Mouse (Mus musculus): ENCODE measurements around the gene Psmd14.
A peak's percentile ranks its signal among the peaks of the same experiment; 100 is the strongest.

Gene Psmd14

DNA sequence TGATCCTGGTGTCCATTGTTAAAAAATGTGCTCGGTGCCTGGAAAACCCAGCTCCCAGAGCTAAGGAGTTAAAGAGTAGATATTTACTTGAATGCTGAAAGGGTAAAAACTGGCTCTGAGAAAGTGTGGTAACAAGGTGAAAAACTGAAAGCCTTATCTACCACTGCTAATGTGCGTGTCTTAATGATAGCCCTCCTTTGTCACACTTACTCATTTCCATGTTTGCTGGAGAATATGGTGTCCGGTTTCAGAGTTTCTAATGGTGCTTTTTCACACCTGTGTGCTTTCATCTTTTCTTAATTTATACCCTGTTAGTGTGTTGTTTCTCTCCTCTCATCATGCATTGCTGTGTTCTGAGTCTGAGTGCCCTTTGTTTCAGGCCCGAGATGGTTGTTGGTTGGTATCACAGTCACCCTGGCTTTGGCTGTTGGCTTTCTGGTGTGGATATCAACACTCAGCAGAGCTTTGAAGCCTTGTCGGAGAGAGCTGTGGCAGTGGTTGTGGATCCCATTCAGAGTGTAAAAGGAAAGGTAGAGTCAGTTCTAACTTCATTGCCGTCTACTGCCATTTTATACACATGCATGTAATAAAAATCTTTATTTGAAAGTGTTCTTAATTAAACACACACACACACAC, 53.1 kb downstream of the Psmd14 start:
- no peak for DNase-seq

- DNase-seq = no peak
These were observed 54.0 kb downstream of the Psmd14 start for GRCm38 (mm10) chr2:61765526-61765925.

GRCm38 (mm10) chr2:61780794-61781193, 69.3 kb downstream of the Psmd14 start:
- no peak for DNase-seq

GRCm38 (mm10) chr2:61794960-61795359, 83.5 kb downstream of the Psmd14 start:
- no peak for DNase-seq

DNA sequence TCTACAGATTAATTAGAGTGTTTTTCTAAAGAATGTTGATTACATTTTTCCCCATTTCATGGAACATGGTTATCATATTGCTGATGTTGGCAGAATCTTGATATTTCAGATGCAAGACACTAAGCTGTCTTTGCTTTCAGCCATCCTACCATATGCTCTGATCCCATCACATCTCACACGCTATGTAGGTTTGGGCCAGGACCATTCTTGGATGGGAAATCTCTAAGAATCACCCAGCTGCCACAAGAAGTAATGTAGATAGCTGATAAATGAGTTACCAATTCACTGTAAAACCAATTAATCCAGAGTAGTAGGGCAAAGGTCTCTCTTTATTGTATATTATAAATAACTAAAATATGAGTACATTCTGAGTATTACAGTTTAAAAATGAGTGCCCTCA, 86.6 kb downstream of the Psmd14 start:
- no peak for DNase-seq

- no peak for DNase-seq
These were observed 91.3 kb downstream of the Psmd14 start, which contains the start of gene Tbr1 for GRCm38 (mm10) chr2:61802656-61803251. Gene Tbr1, plus strand, starts transcription at chr2:61802930.

- DNase-seq = peak; percentile 36
These were observed 92.2 kb downstream of the Psmd14 start for GRCm38 (mm10) chr2:61803443-61804367.

GRCm38 (mm10) chr2:61804382-61804840, 92.9 kb downstream of the Psmd14 start:
- DNase-seq = no peak

- DNase-seq = no peak
These were observed 93.5 kb downstream of the Psmd14 start for GRCm38 (mm10) chr2:61804841-61805540.

GRCm38 (mm10) chr2:61805541-61806345, 94.2 kb downstream of the Psmd14 start:
- DNase-seq = no peak

DNA sequence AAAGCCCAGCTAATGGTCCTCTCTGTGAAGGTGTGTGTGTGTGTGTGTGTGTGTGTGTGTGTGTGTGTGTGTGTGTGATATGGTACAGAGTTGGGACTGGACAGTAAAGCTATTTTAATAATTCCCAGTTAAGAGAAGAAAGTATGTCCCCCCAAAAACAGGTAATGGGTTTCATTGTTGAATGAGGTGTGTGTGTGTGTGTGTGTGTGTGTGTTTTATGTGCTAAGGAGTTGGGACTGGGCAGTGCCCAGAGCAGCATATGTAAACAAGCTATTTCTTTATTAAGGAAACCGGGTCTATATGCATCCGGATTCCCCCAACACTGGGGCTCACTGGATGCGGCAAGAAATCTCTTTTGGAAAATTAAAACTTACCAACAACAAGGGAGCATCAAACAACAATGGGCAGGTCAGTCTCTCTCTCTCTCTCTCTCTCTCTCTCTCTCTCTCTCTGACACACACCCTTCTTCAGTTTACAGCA, 94.9 kb downstream of the Psmd14 start:
- DNase-seq = no peak

DNA sequence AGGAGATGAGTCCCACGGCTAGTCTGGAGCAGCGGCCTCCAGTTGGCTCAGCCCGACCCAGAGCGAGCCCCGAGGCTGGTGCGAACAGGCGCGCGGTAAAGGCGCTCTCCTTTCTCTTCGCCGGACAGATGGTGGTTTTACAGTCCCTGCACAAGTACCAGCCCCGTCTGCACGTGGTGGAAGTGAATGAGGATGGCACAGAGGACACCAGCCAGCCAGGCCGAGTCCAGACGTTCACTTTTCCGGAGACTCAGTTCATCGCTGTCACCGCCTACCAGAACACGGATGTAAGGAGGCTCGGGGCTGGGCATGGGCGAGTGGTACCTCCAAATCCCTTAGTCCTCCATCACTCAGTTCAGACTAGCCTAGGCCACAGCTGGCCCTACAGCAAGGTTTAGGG, 95.7 kb downstream of the Psmd14 start:
- no peak for DNase-seq

DNA sequence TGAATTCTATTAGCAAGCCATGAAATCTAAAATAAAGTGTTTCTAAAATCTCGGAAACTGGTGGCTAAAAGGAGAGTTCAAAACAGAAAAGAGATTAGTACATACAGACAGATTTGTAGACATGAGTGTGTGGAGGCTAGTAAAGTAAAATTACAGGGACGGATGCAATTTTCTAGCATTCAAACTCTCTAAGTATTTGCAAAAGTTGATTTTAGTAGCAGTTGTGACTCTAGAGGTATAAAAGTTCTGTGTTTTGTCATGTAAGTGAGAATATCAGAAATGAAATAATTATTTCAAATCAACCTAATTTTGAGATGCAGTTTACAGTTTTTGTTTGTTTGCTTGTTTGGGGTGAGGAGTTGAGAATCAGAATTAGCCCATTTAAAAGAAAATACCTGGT, 96.3 kb downstream of the Psmd14 start:
- DNase-seq = no peak

- no peak for DNase-seq
These were observed 97.3 kb downstream of the Psmd14 start for GRCm38 (mm10) chr2:61808776-61809175.

DNA sequence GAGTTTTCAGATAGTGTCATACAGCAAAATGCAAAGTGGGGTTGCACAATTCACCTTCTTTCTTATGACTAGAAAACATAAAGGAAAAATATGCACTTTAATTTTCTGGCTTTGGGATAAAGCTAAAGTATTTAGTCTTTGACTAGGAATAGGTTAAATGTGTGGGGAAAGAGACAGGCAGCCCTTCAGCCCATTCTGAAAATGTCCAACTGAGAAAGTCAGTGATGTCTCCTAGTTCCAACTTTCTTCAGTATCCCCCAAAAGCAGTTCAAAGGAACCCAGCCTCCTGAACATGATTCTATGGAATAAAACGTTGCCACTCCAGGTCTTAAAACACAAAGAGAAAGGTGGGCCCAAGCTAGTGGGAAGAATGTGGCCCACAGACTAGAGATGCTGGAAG, 97.9 kb downstream of the Psmd14 start:
- DNase-seq = no peak

GRCm38 (mm10) chr2:61810751-61811150, 99.3 kb downstream of the Psmd14 start:
- no peak for DNase-seq

DNA sequence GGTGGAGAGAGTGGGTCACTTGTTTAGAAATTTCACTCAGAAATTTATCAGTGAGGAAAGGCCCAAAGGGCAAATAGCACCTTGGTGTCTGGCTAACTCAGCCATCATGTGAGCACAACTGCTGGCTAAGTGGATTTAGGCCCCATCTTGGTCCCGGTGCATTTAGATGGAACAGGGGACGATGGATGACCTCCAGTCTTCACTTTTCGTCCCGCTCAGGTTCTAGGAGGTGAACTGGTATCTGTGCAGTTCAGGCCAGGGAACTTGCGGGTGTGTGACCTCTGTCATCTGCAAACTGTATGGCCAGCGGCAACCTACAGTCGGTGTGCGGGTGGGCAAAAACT, 99.6 kb downstream of the Psmd14 start:
- DNase-seq = no peak

- DNase-seq = no peak
These were observed 100.3 kb downstream of the Psmd14 start for GRCm38 (mm10) chr2:61811507-61812421.

DNA sequence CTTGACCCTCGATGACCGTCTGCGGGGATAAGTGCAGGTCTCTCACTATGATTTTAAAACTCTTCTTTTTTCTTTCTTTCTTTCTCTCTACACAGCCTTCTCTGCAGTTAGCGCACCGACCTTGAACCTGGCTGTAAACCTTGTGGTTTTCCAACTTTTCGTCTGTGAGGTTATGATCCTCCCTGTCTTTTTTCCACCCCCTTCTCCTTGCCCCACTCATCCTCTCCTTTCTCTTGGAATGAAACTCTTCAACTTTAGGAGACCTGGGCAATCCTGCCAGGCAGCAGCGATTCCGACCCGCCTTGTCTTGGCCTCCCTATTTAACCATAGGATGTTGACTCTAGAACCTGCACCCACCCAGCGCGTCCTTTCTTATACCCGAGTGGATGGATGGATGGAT, 101.0 kb downstream of the Psmd14 start:
- no peak for DNase-seq

- no peak for DNase-seq
These were observed 101.6 kb downstream of the Psmd14 start for GRCm38 (mm10) chr2:61813106-61813505.

DNA sequence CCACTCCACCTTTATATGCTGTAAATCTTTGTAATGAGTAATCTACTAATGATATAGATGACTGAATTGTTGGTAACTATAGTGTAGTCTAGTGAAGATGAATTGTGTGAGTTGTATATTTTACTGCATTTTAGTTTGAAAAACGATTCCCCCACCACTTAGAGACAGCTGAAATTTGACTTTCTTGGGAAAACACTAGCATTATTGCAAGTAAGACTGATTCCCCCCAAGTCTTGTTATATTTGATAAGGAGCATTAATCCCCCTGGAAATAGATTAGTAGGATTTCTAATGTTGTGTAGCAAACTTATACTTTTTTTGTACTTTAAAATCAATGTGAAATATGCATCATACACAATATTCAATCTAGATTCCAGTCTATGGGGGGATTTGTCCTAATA, 102.0 kb downstream of the Psmd14 start:
- no peak for DNase-seq

All from thymus, postnatal 14 days (tissue).